Mouse (Mus musculus) testis, postnatal 14 days (tissue): ENCODE results near the gene Pnpla2.

Source experiments
- DNase-seq: peaks from one replicate; pipeline ENCODE4 v3.0.0; 2021; ENCODE audit warnings: low spot score

Pnpla2 gene

GRCm38 (mm10) chr7:141468522-141469211, 13.7 kb downstream of the Pnpla2 start:
- DNase-seq, result no peak

GRCm38 (mm10) chr7:141469352-141469751, 14.4 kb downstream of the Pnpla2 start:
- DNase-seq, result no peak

- no peak for DNase-seq
These were observed 15.1 kb downstream of the Pnpla2 start for GRCm38 (mm10) chr7:141469901-141470636.

GRCm38 (mm10) chr7:141470637-141470944, 15.6 kb downstream of the Pnpla2 start:
- DNase-seq, result no peak

GRCm38 (mm10) chr7:141471236-141471635, 16.2 kb downstream of the Pnpla2 start:
- DNase-seq, result no peak

GRCm38 (mm10) chr7:141472226-141472625, 17.2 kb downstream of the Pnpla2 start:
- no peak for DNase-seq

GRCm38 (mm10) chr7:141472763-141473162, 17.8 kb downstream of the Pnpla2 start:
- DNase-seq, result no peak

- DNase-seq, result no peak
These were observed 19.2 kb downstream of the Pnpla2 start for GRCm38 (mm10) chr7:141474160-141474559.

GRCm38 (mm10) chr7:141475011-141475804, 20.2 kb downstream of the Pnpla2 start, which contains the start of the genes Polr2l and Tspan4:
Polr2l (minus strand) TSS chr7:141475132.
Tspan4 (plus strand) TSS chr7:141475240.
- DNase-seq, result peak; percentile 89

- DNase-seq, result no peak
These were observed 20.8 kb downstream of the Pnpla2 start for GRCm38 (mm10) chr7:141475805-141476158.

GRCm38 (mm10) chr7:141476226-141476980, 21.4 kb downstream of the Pnpla2 start:
- DNase-seq, result no peak

- DNase-seq, result no peak
These were observed 22.0 kb downstream of the Pnpla2 start for GRCm38 (mm10) chr7:141476981-141477370.

- no peak for DNase-seq
These were observed 22.7 kb downstream of the Pnpla2 start for GRCm38 (mm10) chr7:141477578-141478269.

- no peak for DNase-seq
These were observed 23.3 kb downstream of the Pnpla2 start for GRCm38 (mm10) chr7:141478270-141478748.

GRCm38 (mm10) chr7:141480842-141481497, 26.0 kb downstream of the Pnpla2 start:
- DNase-seq, result no peak

GRCm38 (mm10) chr7:141481498-141482401, 26.8 kb downstream of the Pnpla2 start:
- no peak for DNase-seq

GRCm38 (mm10) chr7:141482531-141483024, 27.6 kb downstream of the Pnpla2 start:
- DNase-seq, result no peak

- DNase-seq, result no peak
These were observed 28.2 kb downstream of the Pnpla2 start for GRCm38 (mm10) chr7:141483114-141483653.
